In the genomic region with DNA sequence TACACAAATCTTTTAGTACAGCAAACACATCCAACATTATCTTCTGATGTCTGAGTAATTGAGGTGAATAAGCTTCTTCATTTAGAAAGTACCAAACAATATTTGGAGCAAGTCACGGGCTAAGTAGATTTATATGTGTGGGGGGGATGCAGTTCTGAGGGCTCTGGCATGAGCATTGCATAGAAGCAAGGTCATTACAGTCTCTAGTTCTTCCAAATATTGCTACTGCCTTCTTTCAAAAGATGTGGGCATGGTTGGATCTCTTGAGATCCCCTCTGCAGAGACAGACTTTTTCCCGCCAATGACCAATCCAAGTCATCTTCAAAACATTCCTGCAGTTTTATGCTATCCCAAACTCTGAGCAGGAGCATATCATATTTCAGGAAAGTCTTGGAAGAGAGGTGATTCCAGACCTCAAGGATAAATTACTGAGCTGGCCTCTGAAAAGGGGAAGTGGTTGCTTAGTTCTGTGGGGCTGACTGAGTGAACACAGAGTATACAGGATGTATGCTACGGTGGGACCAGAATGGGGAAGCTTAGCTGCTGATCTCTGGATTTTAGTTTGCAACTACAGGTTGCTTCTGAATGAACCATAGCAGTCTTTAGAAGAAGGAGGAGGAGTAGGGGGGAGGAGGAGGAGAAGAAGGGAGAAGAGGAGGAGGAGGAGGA, we compare ENCODE assay signal across 30 mouse cellular contexts. TPM values are rescaled to one million over a fixed set of nuclear protein-coding genes. Genes with fewer than 3 reads are reported as not detected.
DNase-seq lines count a peak whose midpoint lies in the region; ATAC-seq and TF ChIP-seq lines count a peak whose summit lies in the region.
"Had no signal": no experiment of that assay in that cellular context is flagged by ENCODE, and none has a peak within 500 bp of the region (broad histone marks: within the 10 kb centered on the region; RNA-seq: fewer than 3 reads in every experiment).

No protein-coding gene starts in this region.

- no peak for TF ChIP-seq POLR2A in MEL (IDR thresholded peaks at IDR 0.05; ENCODE audit: control insufficient read depth in 1 of 2, insufficient read depth in 1 of 2, low read depth in 1 of 2, low read length in 2 of 2, poor library complexity in 1 of 2)

- peak; percentile 99 to 100 for ATAC-seq in hematopoietic stem cell, adult 5-6 weeks (replicated peaks in 1 of 2; ENCODE audit: insufficient read depth in 1 of 2, low FRiP score in 2 of 2, low TSS enrichment in 1 of 2, low read depth in 1 of 2, poor library complexity in 2 of 2, severe bottlenecking in 2 of 2)
- ATAC-seq in kidney, embryonic 15.5 days (replicated peaks; ENCODE audit: low FRiP score) = no peak
- ATAC-seq: activated CD4-positive, CD25-positive, alpha-beta regulatory T cell, adult 4 months; forebrain, postnatal 0 days; intestine, embryonic 16.5 days; midbrain, embryonic 15.5 days had no signal

- no peak for TF ChIP-seq RAD21 in MEL (IDR thresholded peaks at IDR 0.05; ENCODE audit: low read depth, low read length)

- TF ChIP-seq CTCF in MEL (IDR thresholded peaks at IDR 0.05 in 2 of 3, conservative IDR thresholded peaks at IDR 0.05 in 1 of 3; ENCODE audit: control insufficient read depth in 1 of 3, insufficient read depth in 1 of 3, low read depth in 2 of 3, low read length in 3 of 3, poor library complexity in 1 of 3, severe bottlenecking in 1 of 3) = no peak

- peaks cover 0 to 2% of the 10 kb centered on the region in 2 experiments; a peak in 2 of 4 replicates for H3K36me3 ChIP-seq in MEL (ENCODE audit: control insufficient read depth in 1 of 2, insufficient read depth in 2 of 2, low read length in 2 of 2)
- no peaks in the 10 kb centered on the region for H3K36me3 ChIP-seq in forebrain, embryonic 10.5 days (replicated peaks)
- H3K36me3 ChIP-seq in kidney, embryonic 15.5 days = no peaks in the 10 kb centered on the region
- H3K36me3 ChIP-seq: embryonic facial prominence, embryonic 13.5 days; G1E; hindbrain, embryonic 13.5 days; limb, embryonic 12.5 days; liver, embryonic 15.5 days; lung, embryonic 15.5 days; midbrain, embryonic 10.5 days; midbrain, embryonic 15.5 days had no signal

- H3K4me1 ChIP-seq in MEL (ENCODE audit: control insufficient read depth in 1 of 2, insufficient read depth in 2 of 2, low read length in 2 of 2) = peaks cover 0 to 3% of the 10 kb centered on the region in 2 experiments; a peak in 1 of 4 replicates
- H3K4me1 ChIP-seq in forebrain, embryonic 10.5 days = no peaks in the 10 kb centered on the region
- H3K4me1 ChIP-seq in kidney, embryonic 15.5 days = no peaks in the 10 kb centered on the region
- H3K4me1 ChIP-seq: hindbrain, embryonic 13.5 days; limb, embryonic 12.5 days; liver, embryonic 15.5 days; lung, embryonic 15.5 days; midbrain, embryonic 10.5 days; midbrain, embryonic 15.5 days had no signal

- no peaks in the 10 kb centered on the region for H3K27me3 ChIP-seq in MEL (ENCODE audit: control insufficient read depth in 1 of 2, insufficient read depth in 2 of 2, low read length in 2 of 2)
- no peaks in the 10 kb centered on the region for H3K27me3 ChIP-seq in forebrain, embryonic 10.5 days (ENCODE audit: poor library complexity, severe bottlenecking)
- peaks cover 8% of the 10 kb centered on the region; the same call in 1 of the 2 replicates for H3K27me3 ChIP-seq in kidney, embryonic 15.5 days
- H3K27me3 ChIP-seq: embryonic facial prominence, embryonic 13.5 days; hindbrain, embryonic 13.5 days; limb, embryonic 12.5 days; liver, embryonic 15.5 days; lung, embryonic 15.5 days; midbrain, embryonic 15.5 days had no signal

- DNase-seq in lung, postnatal 36 days = peak; percentile 12
- no peak for DNase-seq in lung, postnatal 4 days
- DNase-seq in MEL (ENCODE audit: low read depth, low spot score) = peak; percentile 90
- DNase-seq in spleen, postnatal 36 days (ENCODE audit: low spot score in 2 of 2) = peak; percentile 66 to 70
- DNase-seq in MN1 (ENCODE audit: low spot score) = no peak
- no peak for DNase-seq in forebrain, embryonic 10.5 days (ENCODE audit: extremely low spot score, low spot score)
- DNase-seq: adrenal gland, adult 8-10 months; cerebellum, adult 8-10 months; cerebellum, postnatal 36 days; forebrain, postnatal 0 days; gastrocnemius, postnatal 10 days; heart, postnatal 36 days; kidney, adult 8-10 months; kidney, postnatal 10 days; thymus, adult 2 months; thymus, postnatal 36 days had no signal

- H3K27ac ChIP-seq in MEL (ENCODE audit: control insufficient read depth, low read depth, low read length) = no peak overlapping the region
- H3K27ac ChIP-seq in forebrain, embryonic 10.5 days = no peak overlapping the region
- no peak overlapping the region for H3K27ac ChIP-seq in kidney, embryonic 15.5 days
- H3K27ac ChIP-seq: embryonic facial prominence, embryonic 13.5 days; hindbrain, embryonic 13.5 days; limb, embryonic 12.5 days; liver, embryonic 15.5 days; lung, embryonic 15.5 days; macrophage; midbrain, embryonic 10.5 days; midbrain, embryonic 15.5 days had no signal

- no peaks in the 10 kb centered on the region for H3K79me2 ChIP-seq in MEL (ENCODE audit: control insufficient read depth, insufficient read depth, low read length, poor library complexity)

- WGBS in forebrain, embryonic 10.5 days = 82% methylated on average over 3 of the region's 3 CpGs
- 74% methylated on average over 3 of the region's 3 CpGs for WGBS in kidney, embryonic 15.5 days

- H3K4me3 ChIP-seq in MEL (ENCODE audit: control insufficient read depth in 1 of 2, insufficient read depth in 1 of 2, low read depth in 2 of 2, low read length in 2 of 2) = no peak overlapping the region
- no peak overlapping the region for H3K4me3 ChIP-seq in forebrain, embryonic 10.5 days
- H3K4me3 ChIP-seq in kidney, embryonic 15.5 days (replicated peaks) = no peak overlapping the region
- H3K4me3 ChIP-seq: embryonic facial prominence, embryonic 13.5 days; hindbrain, embryonic 13.5 days; limb, embryonic 12.5 days; liver, embryonic 15.5 days; lung, embryonic 15.5 days; midbrain, embryonic 10.5 days; midbrain, embryonic 15.5 days had no signal

- TF ChIP-seq EP300 in MEL (IDR thresholded peaks at IDR 0.05; ENCODE audit: low read depth in 1 of 2, low read length in 2 of 2) = peak in 1 of 2 experiments; percentile 70; a peak in 2 of 4 replicates

- H3K9me3 ChIP-seq in MEL (replicated peaks; ENCODE audit: insufficient read depth, low read length) = no peaks in the 10 kb centered on the region
- H3K9me3 ChIP-seq in forebrain, embryonic 10.5 days = no peaks in the 10 kb centered on the region
- no peaks in the 10 kb centered on the region for H3K9me3 ChIP-seq in kidney, embryonic 15.5 days (replicated peaks)
- H3K9me3 ChIP-seq: embryonic facial prominence, embryonic 13.5 days; hindbrain, embryonic 13.5 days; limb, embryonic 12.5 days; liver, embryonic 15.5 days; lung, embryonic 15.5 days; midbrain, embryonic 10.5 days; midbrain, embryonic 15.5 days had no signal

- no peak overlapping the region for H3K9ac ChIP-seq in MEL (ENCODE audit: control insufficient read depth, low read depth, low read length, poor library complexity, severe bottlenecking)
- H3K9ac ChIP-seq in kidney, embryonic 15.5 days = no peak overlapping the region
- H3K9ac ChIP-seq: embryonic facial prominence, embryonic 13.5 days; forebrain, postnatal 0 days; hindbrain, embryonic 13.5 days; limb, embryonic 12.5 days; liver, embryonic 15.5 days; lung, embryonic 15.5 days; midbrain, embryonic 15.5 days had no signal

- no peak overlapping the region for H3K4me2 ChIP-seq in kidney, embryonic 15.5 days
- H3K4me2 ChIP-seq: embryonic facial prominence, embryonic 13.5 days; heart, embryonic 11.5 days; hindbrain, embryonic 13.5 days; limb, embryonic 12.5 days; liver, embryonic 15.5 days; lung, embryonic 15.5 days; midbrain, embryonic 15.5 days had no signal

TF ChIP-seq in MEL, 35 proteins besides CTCF, POLR2A, EP300 and RAD21:
- peak; percentile 92 for TF ChIP-seq TBP (IDR thresholded peaks at IDR 0.05; ENCODE audit: low read depth, low read length)
- TF ChIP-seq HCFC1 (IDR thresholded peaks at IDR 0.05; ENCODE audit: low read depth, low read length) = no peak
- TF ChIP-seq SIN3A (IDR thresholded peaks at IDR 0.05; ENCODE audit: low read length) = no peak
- TF ChIP-seq JUND (IDR thresholded peaks at IDR 0.05; ENCODE audit: low read depth, low read length) = no peak
- TF ChIP-seq MAX (IDR thresholded peaks at IDR 0.05; ENCODE audit: low read length) = no peak
- TF ChIP-seq TCF12 (IDR thresholded peaks at IDR 0.05; ENCODE audit: low read depth, low read length) = no peak
- TF ChIP-seq NELFE (IDR thresholded peaks at IDR 0.05; ENCODE audit: low read depth, low read length) = no peak
- no peak for TF ChIP-seq ZKSCAN1 (IDR thresholded peaks at IDR 0.05; ENCODE audit: low read depth, low read length)

RNA-seq across cellular contexts. Expression of gene Rgs7, which starts 32.5 kb away (rescaled TPM):
- not detected in 2 replicates for total RNA-seq in MEL (2012; rRNA removed)
- polyA plus RNA-seq in MEL (2012; ENCODE audit: insufficient read depth in 1 of 2, insufficient read length in 2 of 2, low read depth in 1 of 2, low replicate concordance in 2 of 2, missing spikeins in 1 of 2) = not detected
- not detected in 2 replicates for total RNA-seq in hematopoietic stem cell, adult 5-6 weeks (2017)
- 1.3 and 1.4 TPM in 2 replicates for polyA plus RNA-seq in forebrain, embryonic 10.5 days (2016; fragmentation: Nextera tagmentation; extraction: Ambion mirVana)
- polyA plus RNA-seq in kidney, embryonic 15.5 days (2015; fragmentation: Nextera tagmentation; extraction: Ambion mirVana) = 0.53 and 1.5 TPM in 2 replicates
- polyA plus RNA-seq: activated CD4-positive, CD25-positive, alpha-beta regulatory T cell, adult 4 months; G1E; liver, embryonic 15.5 days; macrophage had no signal

Comparison
In these comparisons a context has a peak if more than half of its experiments do, and no peak if none do; other contexts are left out.
1. DNase-seq: peak in lung, postnatal 36 days (single experiment), MEL (single experiment) and spleen, postnatal 36 days (2 of 2); none in lung, postnatal 4 days (0 of 2), MN1 (single experiment) and forebrain, embryonic 10.5 days (single experiment).